Mouse (Mus musculus): ENCODE measurements around the gene Lrp2. TPM values are rescaled to one million over a fixed set of nuclear protein-coding genes. Genes with fewer than 3 reads are reported as not detected.

The Lrp2 gene
- total RNA-seq, 1 experiment = 124 TPM

GRCm38 (mm10) chr2:69396760-69397435, 189.0 kb downstream of the Lrp2 start:
- in situ Hi-C loops (cut with MboI; ENCODE audit: low sequenced_read_pairs in 2 of 2, unreplicated experiment in 2 of 2) = no loop called here
- Histone ChIP-seq H3K27ac (ENCODE audit: insufficient read depth, low read depth, low read length, poor library complexity, severe bottlenecking) (no peak overlapping the region), H3K9me3 (ENCODE audit: control insufficient read depth, insufficient read depth, low read depth, low read length) (no peaks in the 10 kb centered on the region), H3K9ac (ENCODE audit: insufficient read depth, low read depth, low read length, poor library complexity, severe bottlenecking) (no peak overlapping the region), H3K4me3 (ENCODE audit: insufficient read depth in 1 of 2, low read depth in 1 of 2, low read length in 2 of 2, poor library complexity in 1 of 2, severe bottlenecking in 1 of 2) (no peak overlapping the region), H3K36me3 (ENCODE audit: control insufficient read depth, insufficient read depth, low read length, poor library complexity, severe bottlenecking) (no peaks in the 10 kb centered on the region), H3K4me1 (ENCODE audit: control insufficient read depth in 2 of 2, insufficient read depth in 2 of 2, low read length in 2 of 2, poor library complexity in 1 of 2) (no peaks in the 10 kb centered on the region)
- no peak for DNase-seq (ENCODE audit: low read depth, low spot score)
- TF ChIP-seq ZC3H11A (IDR thresholded peaks at IDR 0.05; ENCODE audit: borderline replicate concordance, low read depth, low read length) (no peak), HCFC1 (IDR thresholded peaks at IDR 0.05; ENCODE audit: borderline replicate concordance, insufficient read depth, low read length) (no peak), ZNF384 (IDR thresholded peaks at IDR 0.05; ENCODE audit: low read depth, low read length) (no peak), CHD2 (IDR thresholded peaks at IDR 0.05; ENCODE audit: low read depth, low read length) (no peak), MAFK (IDR thresholded peaks at IDR 0.05; ENCODE audit: insufficient read depth, low read depth, low read length) (no peak)

- no peak overlapping the region for H3K9ac ChIP-seq (ENCODE audit: insufficient read depth, low read depth, low read length, poor library complexity, severe bottlenecking)
- H3K4me3 ChIP-seq (ENCODE audit: insufficient read depth in 1 of 2, low read depth in 1 of 2, low read length in 2 of 2, poor library complexity in 1 of 2, severe bottlenecking in 1 of 2) = no peak overlapping the region
- DNase-seq (ENCODE audit: low read depth, low spot score) = no peak
- H3K4me1 ChIP-seq (ENCODE audit: control insufficient read depth in 2 of 2, insufficient read depth in 2 of 2, low read length in 2 of 2, poor library complexity in 1 of 2) = no peaks in the 10 kb centered on the region
- TF ChIP-seq CHD2 (IDR thresholded peaks at IDR 0.05; ENCODE audit: low read depth, low read length) (no peak), ZNF384 (IDR thresholded peaks at IDR 0.05; ENCODE audit: low read depth, low read length) (no peak), HCFC1 (IDR thresholded peaks at IDR 0.05; ENCODE audit: borderline replicate concordance, insufficient read depth, low read length) (no peak), MAFK (IDR thresholded peaks at IDR 0.05; ENCODE audit: insufficient read depth, low read depth, low read length) (no peak), ZC3H11A (IDR thresholded peaks at IDR 0.05; ENCODE audit: borderline replicate concordance, low read depth, low read length) (no peak)
- no peaks in the 10 kb centered on the region for H3K9me3 ChIP-seq (ENCODE audit: control insufficient read depth, insufficient read depth, low read depth, low read length)
- in situ Hi-C loops (cut with MboI; ENCODE audit: low sequenced_read_pairs in 2 of 2, unreplicated experiment in 2 of 2) = no loop called here
- no peaks in the 10 kb centered on the region for H3K36me3 ChIP-seq (ENCODE audit: control insufficient read depth, insufficient read depth, low read length, poor library complexity, severe bottlenecking)
- H3K27ac ChIP-seq (ENCODE audit: insufficient read depth, low read depth, low read length, poor library complexity, severe bottlenecking) = no peak overlapping the region
Measured at GRCm38 (mm10) chr2:69395597-69396248, 190.1 kb downstream of the Lrp2 start.

- no peak overlapping the region for H3K9ac ChIP-seq (ENCODE audit: insufficient read depth, low read depth, low read length, poor library complexity, severe bottlenecking)
- in situ Hi-C loops (cut with MboI; ENCODE audit: low sequenced_read_pairs in 2 of 2, unreplicated experiment in 2 of 2) = no loop called here
- H3K4me1 ChIP-seq (ENCODE audit: control insufficient read depth in 2 of 2, insufficient read depth in 2 of 2, low read length in 2 of 2, poor library complexity in 1 of 2) = no peaks in the 10 kb centered on the region
- no peak for DNase-seq (ENCODE audit: low read depth, low spot score)
- no peak overlapping the region for H3K27ac ChIP-seq (ENCODE audit: insufficient read depth, low read depth, low read length, poor library complexity, severe bottlenecking)
- H3K36me3 ChIP-seq (ENCODE audit: control insufficient read depth, insufficient read depth, low read length, poor library complexity, severe bottlenecking) = no peaks in the 10 kb centered on the region
- no peak for TF ChIP-seq HCFC1 (IDR thresholded peaks at IDR 0.05; ENCODE audit: borderline replicate concordance, insufficient read depth, low read length)
- TF ChIP-seq ZC3H11A (IDR thresholded peaks at IDR 0.05; ENCODE audit: borderline replicate concordance, low read depth, low read length) = no peak
- no peak for TF ChIP-seq ZNF384 (IDR thresholded peaks at IDR 0.05; ENCODE audit: low read depth, low read length)
- TF ChIP-seq CHD2 (IDR thresholded peaks at IDR 0.05; ENCODE audit: low read depth, low read length) = no peak
- no peak for TF ChIP-seq MAFK (IDR thresholded peaks at IDR 0.05; ENCODE audit: insufficient read depth, low read depth, low read length)
- no peaks in the 10 kb centered on the region for H3K9me3 ChIP-seq (ENCODE audit: control insufficient read depth, insufficient read depth, low read depth, low read length)
- no peak overlapping the region for H3K4me3 ChIP-seq (ENCODE audit: insufficient read depth in 1 of 2, low read depth in 1 of 2, low read length in 2 of 2, poor library complexity in 1 of 2, severe bottlenecking in 1 of 2)
Measured at GRCm38 (mm10) chr2:69393947-69394346, 191.9 kb downstream of the Lrp2 start.

- DNase-seq (ENCODE audit: low read depth, low spot score) = no peak
- H3K9ac ChIP-seq (ENCODE audit: insufficient read depth, low read depth, low read length, poor library complexity, severe bottlenecking) = no peak overlapping the region
- H3K27ac ChIP-seq (ENCODE audit: insufficient read depth, low read depth, low read length, poor library complexity, severe bottlenecking) = no peak overlapping the region
- no peak for TF ChIP-seq ZC3H11A (IDR thresholded peaks at IDR 0.05; ENCODE audit: borderline replicate concordance, low read depth, low read length)
- TF ChIP-seq HCFC1 (IDR thresholded peaks at IDR 0.05; ENCODE audit: borderline replicate concordance, insufficient read depth, low read length) = no peak
- no peaks in the 10 kb centered on the region for H3K36me3 ChIP-seq (ENCODE audit: control insufficient read depth, insufficient read depth, low read length, poor library complexity, severe bottlenecking)
- no peak overlapping the region for H3K4me3 ChIP-seq (ENCODE audit: insufficient read depth in 1 of 2, low read depth in 1 of 2, low read length in 2 of 2, poor library complexity in 1 of 2, severe bottlenecking in 1 of 2)
- H3K4me1 ChIP-seq (ENCODE audit: control insufficient read depth in 2 of 2, insufficient read depth in 2 of 2, low read length in 2 of 2, poor library complexity in 1 of 2) = no peaks in the 10 kb centered on the region
- in situ Hi-C loops (cut with MboI; ENCODE audit: low sequenced_read_pairs in 2 of 2, unreplicated experiment in 2 of 2) = no loop called here
- H3K9me3 ChIP-seq (ENCODE audit: control insufficient read depth, insufficient read depth, low read depth, low read length) = no peaks in the 10 kb centered on the region
Measured at GRCm38 (mm10) chr2:69386118-69386871, 199.6 kb downstream of the Lrp2 start.
